Mouse (Mus musculus) forebrain, embryonic 14.5 days (tissue): ENCODE results near the gene Arrdc2. TPM values are rescaled to one million over a fixed set of nuclear protein-coding genes. Genes with fewer than 3 reads are reported as not detected.

Experiments
- ATAC-seq: fragments of 200-750 bp; cut with Nextera tagmentation; 2 replicates; pipeline ENCODE4 v1.8.0; 2017; ENCODE audit warnings: mild to moderate bottlenecking, moderate library complexity
- DNase-seq: peaks from one replicate; pipeline ENCODE4 v3.0.0-alpha.2; 2015; ENCODE audit warnings: low spot score
- H3K27ac ChIP-seq: fragments of 300-500 bp; sonication (generic); 2 replicates; pipeline ENCODE4 v1.5.1; 2014; ENCODE audit warnings: low read depth, mild to moderate bottlenecking, control low read depth, low read length, moderate library complexity
- H3K27me3 ChIP-seq: fragments of 300-500 bp; sonication (generic); replicated peaks from 2 replicates; pipeline ENCODE4 v1.6.1; 2014; ENCODE audit warnings: low read length, control low read depth, mixed read lengths; ENCODE audit not compliant: control insufficient read depth, insufficient read depth
- H3K36me3 ChIP-seq: fragments of 300-500 bp; sonication (generic); 2 replicates; pipeline ENCODE4 v1.6.1; 2014; ENCODE audit warnings: low read length, control low read depth; ENCODE audit not compliant: control insufficient read depth, insufficient read depth
- H3K4me1 ChIP-seq: fragments of 300-500 bp; sonication (generic); 2 replicates; pipeline ENCODE4 v1.6.1; 2014; ENCODE audit warnings: antibody characterized with exemption, low read length, control low read depth; ENCODE audit not compliant: control insufficient read depth, insufficient read depth
- H3K4me2 ChIP-seq: fragments of 300-500 bp; sonication (generic); 2 replicates; pipeline ENCODE4 v1.6.1; 2014; ENCODE audit warnings: mild to moderate bottlenecking, control low read depth, low read length
- H3K4me3 ChIP-seq: fragments of 300-500 bp; sonication (generic); 2 replicates; pipeline ENCODE4 v1.5.1; 2014; ENCODE audit warnings: low read depth, low read length, control low read depth
- H3K9ac ChIP-seq: fragments of 300-500 bp; sonication (generic); 2 replicates; pipeline ENCODE4 v1.6.1; 2014; ENCODE audit warnings: mild to moderate bottlenecking, low read length, control low read depth, moderate library complexity
- H3K9me3 ChIP-seq: fragments of 300-500 bp; sonication (generic); replicated peaks from 2 replicates; pipeline ENCODE4 v1.6.1; 2016; ENCODE audit warnings: low read length, control low read depth, mixed read lengths; ENCODE audit not compliant: control insufficient read depth
- WGBS: fragments of 180-500 bp; shearing (Covaris S2); extraction: QIAGEN DNeasy Blood & Tissue Kit; methylation state at CpG from one replicate; pipeline ENCODE4 v1.1.7; 2014; 5-methylcytosine and 5-hydroxymethylcytosine counted together
- polyA plus RNA-seq: library from polyadenylated mRNA; unstranded; fragments of >200 nt; fragmentation: Nextera tagmentation; extraction: Ambion mirVana; gene quantifications from 2 replicates; pipeline ENCODE4 v1.2.1, GENCODE M21; 2014

Gene Arrdc2
- polyA plus RNA-seq, 1 experiment from 2014 or later: 7.4 TPM

DNA sequence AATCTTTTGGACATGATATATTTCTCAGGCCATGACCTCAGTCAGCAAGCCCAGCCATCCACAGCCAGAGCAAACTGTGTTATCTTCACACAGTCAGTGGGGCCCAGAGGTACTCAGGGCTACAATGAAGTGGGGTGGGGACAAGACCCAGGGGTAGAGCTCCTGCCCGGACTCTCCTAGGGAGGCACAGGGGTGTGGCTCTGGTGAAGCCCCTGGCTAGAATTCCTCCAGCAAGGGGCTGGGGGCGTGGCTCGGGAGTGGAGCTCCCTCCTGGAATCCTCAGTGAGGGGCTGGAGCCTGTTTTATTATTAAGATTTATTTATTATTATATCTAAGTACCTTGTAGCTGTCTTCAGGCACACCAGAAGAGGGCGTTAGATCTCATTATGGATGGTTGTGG lies 36.9 kb upstream of the Arrdc2 start:
- WGBS: 65% methylated on average over 4 of the region's 4 CpGs
- ATAC-seq (no peak), DNase-seq (no peak)
- no peaks in the 10 kb centered on the region for H3K27me3 ChIP-seq
- no peaks in the 10 kb centered on the region for H3K9me3 ChIP-seq
- no peak overlapping the region for H3K27ac ChIP-seq
- no peaks in the 10 kb centered on the region for H3K36me3 ChIP-seq
- no peak overlapping the region for H3K4me3 ChIP-seq
- H3K4me1 ChIP-seq: peaks cover 5% of the 10 kb centered on the region
- H3K4me2 ChIP-seq: no peak overlapping the region
- no peak overlapping the region for H3K9ac ChIP-seq

DNA sequence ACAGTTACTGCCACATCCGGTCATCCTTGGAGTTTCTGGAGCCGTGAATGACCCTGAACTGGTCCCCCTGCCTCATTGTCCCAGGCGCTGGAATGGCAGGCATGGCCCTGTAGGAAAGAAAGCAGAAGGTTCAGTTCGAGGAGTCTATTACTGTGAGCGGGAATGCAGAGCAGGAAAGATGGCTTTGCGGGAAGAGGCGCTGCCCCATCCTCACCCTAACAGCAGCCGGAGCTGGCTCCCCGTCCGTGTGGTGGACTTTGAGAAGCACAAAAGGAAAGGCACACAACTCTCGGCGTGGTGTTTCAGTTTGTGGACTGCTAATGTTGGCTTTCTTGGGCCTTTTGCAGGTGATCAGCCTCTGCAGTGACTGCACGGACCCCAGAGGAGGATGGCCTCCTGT lies 34.9 kb upstream of the Arrdc2 start:
- Histone ChIP-seq H3K4me2 (no peak overlapping the region), H3K4me3 (no peak overlapping the region), H3K4me1 (peaks cover 5% of the 10 kb centered on the region), H3K9me3 (no peaks in the 10 kb centered on the region), H3K27ac (no peak overlapping the region), H3K36me3 (no peaks in the 10 kb centered on the region), H3K9ac (no peak overlapping the region), H3K27me3 (no peaks in the 10 kb centered on the region)
- no peak for DNase-seq
- WGBS: 91% methylated on average over 13 of the region's 13 CpGs
- no peak for ATAC-seq

DNA sequence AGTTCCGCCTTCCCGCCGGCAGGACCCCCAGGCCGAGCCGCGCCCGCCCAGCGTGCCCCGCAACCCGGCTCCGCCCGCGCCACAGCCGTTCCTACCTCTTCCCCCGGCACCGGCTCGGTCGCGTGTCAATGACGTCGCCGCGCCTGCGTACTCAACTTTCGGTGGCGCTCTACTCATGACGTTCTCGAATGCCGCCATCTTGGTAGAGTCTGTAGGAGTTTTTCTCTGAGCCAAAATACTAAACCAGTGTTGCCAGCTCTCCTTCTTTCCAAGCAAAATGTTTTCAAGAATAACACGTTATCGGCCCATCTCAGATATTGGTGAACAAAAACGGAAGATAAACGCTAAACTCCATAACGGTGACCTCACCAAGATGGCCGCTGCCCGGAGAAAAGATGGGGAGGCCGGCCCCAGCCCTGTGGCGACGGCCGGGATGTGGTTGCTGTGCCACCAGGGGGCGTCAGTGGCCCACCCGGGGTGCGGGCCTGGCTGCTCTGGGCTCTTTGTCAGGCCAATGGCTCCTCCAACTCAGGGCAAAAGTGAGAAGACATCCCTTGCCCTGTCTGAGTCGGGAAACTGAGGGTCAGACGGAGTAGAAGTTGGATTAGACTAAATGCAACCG lies 34.0 kb upstream of the Arrdc2 start, which contains the start of gene Ccdc124:
Gene Ccdc124 (minus strand): TSS at position 572 of the 622 bp plus-strand sequence.
- WGBS: under 1% methylated on average over 46 of the region's 46 CpGs
- Histone ChIP-seq H3K9me3 (no peaks in the 10 kb centered on the region), H3K9ac (peak within 1 kb of the TSS; percentile 67), H3K27me3 (no peaks in the 10 kb centered on the region), H3K36me3 (peaks cover 3% of the 10 kb centered on the region), H3K27ac (peak within 1 kb of the TSS; percentile 81; the same call in 1 of the 2 replicates), H3K4me3 (peak within 1 kb of the TSS; percentile 65), H3K4me2 (peak within 1 kb of the TSS; percentile 63), H3K4me1 (peaks cover 13% of the 10 kb centered on the region)
- ATAC-seq: peak; percentile 92
- DNase-seq: peak; percentile 96

DNA sequence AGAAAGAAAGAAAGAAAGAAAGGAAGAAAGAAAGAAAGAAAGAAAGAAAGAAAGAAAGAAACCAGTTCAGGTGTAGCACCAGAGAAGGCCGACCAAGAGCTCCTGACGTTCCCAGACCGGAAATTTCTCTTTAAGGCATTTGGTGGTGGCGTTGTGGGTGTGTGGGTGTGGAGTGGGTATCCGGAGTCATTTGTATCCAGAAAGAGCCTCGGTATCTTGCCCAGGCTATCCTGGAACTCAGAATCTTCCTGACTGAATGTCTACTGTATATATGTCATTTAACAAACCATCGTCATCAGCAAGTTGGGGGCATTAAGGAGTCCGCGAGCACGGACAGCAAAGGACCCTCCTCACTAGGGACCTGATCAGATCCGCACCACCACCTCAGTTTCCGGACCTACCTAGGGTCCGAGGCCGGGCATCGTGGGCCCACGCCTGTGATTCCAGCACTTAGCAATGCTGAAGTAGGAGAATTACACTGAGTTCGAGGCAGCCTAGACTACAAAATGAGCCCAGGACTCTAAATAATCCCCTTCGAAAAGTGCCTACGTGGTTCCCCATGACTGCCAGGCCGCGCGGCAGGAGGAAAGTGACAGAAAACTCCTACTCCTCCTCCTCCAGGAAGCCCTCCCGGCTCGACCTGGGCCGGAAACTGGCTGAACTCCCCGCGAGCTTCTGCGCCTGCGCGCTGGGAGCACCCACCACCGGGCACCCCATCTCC lies 33.3 kb upstream of the Arrdc2 start:
- peak overlapping the region; percentile 65 for H3K4me3 ChIP-seq
- H3K9me3 ChIP-seq: no peaks in the 10 kb centered on the region
- H3K9ac ChIP-seq: peak overlapping the region; percentile 67
- peak overlapping the region; percentile 63 for H3K4me2 ChIP-seq
- WGBS: 6% methylated on average over 31 of the region's 31 CpGs
- ATAC-seq: 0 out of 2 replicates have a peak, but pooled peaks have one; percentile 0
- peaks cover 9% of the 10 kb centered on the region for H3K36me3 ChIP-seq
- DNase-seq: no peak
- H3K27ac ChIP-seq: peak overlapping the region; percentile 81; the same call in 1 of the 2 replicates
- peaks cover 13% of the 10 kb centered on the region for H3K4me1 ChIP-seq
- H3K27me3 ChIP-seq: no peaks in the 10 kb centered on the region

DNA sequence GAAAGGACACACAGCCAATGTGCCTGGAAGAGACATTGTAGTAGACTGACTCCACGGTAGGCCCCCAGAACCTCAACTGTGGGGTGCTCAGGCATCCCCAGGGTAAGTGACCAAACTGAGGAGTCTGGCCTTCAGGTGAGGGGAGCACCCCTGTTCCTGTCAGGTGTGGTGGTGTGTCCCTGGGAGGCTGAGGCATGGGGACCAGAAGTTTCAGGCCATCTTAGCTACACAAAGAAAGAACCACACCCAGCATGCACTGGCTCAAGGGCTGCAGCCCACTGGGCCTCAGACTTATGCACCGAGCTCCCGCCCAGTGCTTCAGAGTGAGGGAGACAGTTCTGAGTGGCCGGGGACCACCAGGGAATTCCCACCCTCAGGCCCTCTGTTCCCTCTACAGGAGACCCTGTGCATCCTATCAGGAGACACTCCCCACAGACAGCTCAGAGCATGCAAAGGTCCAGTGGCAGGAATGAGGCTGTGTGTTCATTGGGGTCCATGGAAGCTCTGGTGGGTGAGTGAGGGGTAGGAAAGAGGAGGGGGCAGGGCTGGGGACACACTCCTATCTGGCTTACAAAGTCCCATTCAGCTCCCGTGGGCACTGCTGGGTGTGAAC lies 31.8 kb upstream of the Arrdc2 start:
- H3K9me3 ChIP-seq: no peaks in the 10 kb centered on the region
- H3K27ac ChIP-seq: no peak overlapping the region
- no peaks in the 10 kb centered on the region for H3K27me3 ChIP-seq
- no peak overlapping the region for H3K4me2 ChIP-seq
- peaks cover 16% of the 10 kb centered on the region for H3K4me1 ChIP-seq
- H3K36me3 ChIP-seq: peaks cover 9% of the 10 kb centered on the region
- 79% methylated on average over 5 of the region's 5 CpGs for WGBS
- no peak overlapping the region for H3K4me3 ChIP-seq
- DNase-seq (no peak), ATAC-seq (no peak)
- no peak overlapping the region for H3K9ac ChIP-seq

DNA sequence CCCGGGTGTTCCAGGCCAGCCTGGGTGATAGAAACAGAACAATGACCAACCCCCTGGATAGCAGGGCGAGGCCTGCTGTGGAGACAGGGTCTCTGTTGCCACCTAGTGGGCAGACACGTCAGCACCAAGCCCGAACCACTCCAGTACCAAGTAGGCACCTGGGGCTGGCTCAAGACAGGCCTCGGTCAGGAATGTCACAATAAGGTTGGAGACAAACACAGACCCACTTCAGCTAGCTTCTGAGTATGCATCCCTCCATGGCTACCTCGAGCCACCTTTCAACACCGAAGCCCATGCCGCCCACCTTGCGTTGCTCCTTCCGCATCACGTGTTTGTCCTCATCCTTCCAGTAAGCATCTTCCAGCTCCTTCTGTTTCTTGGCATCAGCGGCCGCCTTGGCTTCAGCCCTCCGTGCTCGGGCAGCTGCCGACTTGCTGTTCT lies 30.1 kb upstream of the Arrdc2 start:
- peaks cover 9% of the 10 kb centered on the region for H3K36me3 ChIP-seq
- 48% methylated on average over 16 of the region's 16 CpGs for WGBS
- no peak for ATAC-seq
- H3K4me2 ChIP-seq: peak overlapping the region; percentile 23; the same call in 1 of the 2 replicates
- H3K27ac ChIP-seq: peak overlapping the region; percentile 46; the same call in 1 of the 2 replicates
- peak; percentile 88 for DNase-seq
- no peak overlapping the region for H3K4me3 ChIP-seq
- H3K9ac ChIP-seq: peak overlapping the region; percentile 48
- H3K9me3 ChIP-seq: no peaks in the 10 kb centered on the region
- H3K27me3 ChIP-seq: no peaks in the 10 kb centered on the region
- H3K4me1 ChIP-seq: peaks cover 24% of the 10 kb centered on the region

DNA sequence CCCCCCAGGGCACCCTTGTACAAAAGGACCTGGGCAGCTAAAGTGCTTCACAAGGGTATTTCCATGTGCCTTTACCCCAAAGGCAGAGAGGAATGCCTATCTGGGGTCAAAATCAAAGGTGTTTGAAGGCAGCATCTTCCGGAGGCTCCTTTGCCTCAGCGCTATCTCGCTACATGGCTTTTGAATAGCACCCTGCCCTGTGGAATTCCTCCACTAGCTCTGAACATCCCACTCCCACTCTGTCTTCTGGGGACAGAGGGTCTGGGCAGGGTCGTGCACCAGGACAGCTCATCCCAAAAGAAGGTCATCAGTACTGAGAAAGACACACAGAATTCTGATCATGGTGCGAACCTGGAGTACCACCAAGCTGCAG lies 29.7 kb upstream of the Arrdc2 start:
- H3K4me1 ChIP-seq: peaks cover 28% of the 10 kb centered on the region
- no peaks in the 10 kb centered on the region for H3K9me3 ChIP-seq
- H3K4me2 ChIP-seq: peak overlapping the region; percentile 28
- H3K4me3 ChIP-seq: no peak overlapping the region
- 45% methylated on average over 5 of the region's 5 CpGs for WGBS
- ATAC-seq (no peak), DNase-seq (no peak)
- H3K9ac ChIP-seq: peak overlapping the region; percentile 48
- no peaks in the 10 kb centered on the region for H3K27me3 ChIP-seq
- peaks cover 9% of the 10 kb centered on the region for H3K36me3 ChIP-seq
- peak overlapping the region; percentile 46 for H3K27ac ChIP-seq

DNA sequence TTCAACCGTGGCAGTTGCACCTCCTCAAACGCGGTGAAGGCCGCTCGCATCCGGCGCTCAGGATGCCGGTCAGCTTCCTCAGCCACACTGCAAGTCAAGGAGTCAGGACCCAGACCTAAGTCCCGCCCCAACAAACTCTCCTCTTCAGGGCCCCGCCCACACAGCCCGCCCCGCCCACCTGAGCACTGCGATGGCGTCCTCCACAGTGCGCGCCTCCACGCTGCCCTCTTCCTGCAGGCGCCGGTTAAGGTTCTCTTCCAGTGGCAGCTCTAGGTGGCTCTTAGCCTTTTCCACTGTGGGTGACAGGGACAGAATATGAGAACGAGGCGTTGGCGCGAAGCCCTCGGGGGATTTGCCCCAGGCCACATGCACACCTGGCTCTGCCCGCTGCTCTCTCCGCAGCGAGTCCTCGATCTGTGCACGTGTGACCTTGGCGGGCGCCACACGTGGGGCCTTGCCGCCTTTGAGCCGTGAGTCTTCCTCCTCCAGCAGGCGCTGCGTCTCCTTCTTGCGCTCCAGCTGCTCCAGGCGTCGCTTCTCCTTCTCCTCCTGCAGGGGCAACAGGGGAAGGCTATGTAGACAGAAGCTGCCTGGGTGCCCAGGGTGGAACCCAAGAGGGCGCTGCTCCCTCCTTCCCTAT lies 29.2 kb upstream of the Arrdc2 start:
- Histone ChIP-seq H3K4me1 (peaks cover 31% of the 10 kb centered on the region), H3K4me2 (peak overlapping the region; percentile 28), H3K9me3 (no peaks in the 10 kb centered on the region), H3K4me3 (no peak overlapping the region), H3K27ac (peak overlapping the region; percentile 46), H3K27me3 (no peaks in the 10 kb centered on the region), H3K36me3 (peaks cover 9% of the 10 kb centered on the region), H3K9ac (peak overlapping the region; percentile 48; the same call in 1 of the 2 replicates)
- WGBS: 14% methylated on average over 40 of the region's 40 CpGs
- ATAC-seq (no peak), DNase-seq (peak; percentile 41)
